Mouse (Mus musculus) heart, embryonic 10.5 days (tissue): ENCODE results near the gene Rapsn. TPM values are rescaled to one million over a fixed set of nuclear protein-coding genes. Genes with fewer than 3 reads are reported as not detected.
A peak's percentile ranks its signal among the peaks of the same experiment; 100 is the strongest.
"Not testable (repeated sequence)": the region's sequence is repeated elsewhere in the genome, so short reads cannot be mapped to it uniquely, and the experiment has no call there.

Experiments
- DNase-seq: peaks from one replicate; pipeline ENCODE4 v3.0.0-alpha.2; 2017; ENCODE audit warnings: low spot score
- H3K27ac ChIP-seq: fragments of 300-500 bp; sonication (generic); 2 replicates; pipeline ENCODE4 v1.5.1; 2016; ENCODE audit warnings: mild to moderate bottlenecking
- H3K27me3 ChIP-seq: fragments of 300-500 bp; sonication (generic); 2 replicates; pipeline ENCODE4 v1.6.1; 2016; ENCODE audit warnings: mild to moderate bottlenecking; ENCODE audit not compliant: poor library complexity, insufficient read depth, severe bottlenecking
- H3K36me3 ChIP-seq: fragments of 300-500 bp; sonication (generic); 2 replicates; pipeline ENCODE4 v1.6.1; 2016; ENCODE audit warnings: mild to moderate bottlenecking, moderate library complexity
- H3K4me1 ChIP-seq: fragments of 300-500 bp; sonication (generic); 2 replicates; pipeline ENCODE4 v1.6.1; 2016; ENCODE audit warnings: mild to moderate bottlenecking
- H3K4me3 ChIP-seq: fragments of 300-500 bp; sonication (generic); 2 replicates; pipeline ENCODE4 v1.5.1; 2016; ENCODE audit warnings: mild to moderate bottlenecking, moderate library complexity
- H3K9me3 ChIP-seq: fragments of 300-500 bp; sonication (generic); 2 replicates; pipeline ENCODE4 v1.6.1; 2016; ENCODE audit warnings: mild to moderate bottlenecking, moderate library complexity
- WGBS: fragments of 180-500 bp; shearing (Covaris S2); methylation state at CpG from one replicate; pipeline ENCODE4 v1.1.7; 2016; 5-methylcytosine and 5-hydroxymethylcytosine counted together
- polyA plus RNA-seq: library from polyadenylated mRNA; unstranded; fragments of >200 nt; fragmentation: Nextera tagmentation; extraction: Ambion mirVana; gene quantifications from 2 replicates; pipeline ENCODE4 v1.2.1, GENCODE M21; 2016

Gene Rapsn
- polyA plus RNA-seq = 6.6 and 13.8 TPM in 2 replicates

- no peaks in the 10 kb centered on the region for H3K9me3 ChIP-seq
- peaks cover 18% of the 10 kb centered on the region for H3K4me1 ChIP-seq
- 54% methylated on average over 9 of the region's 9 CpGs for WGBS
- peak within 1 kb of the TSS; percentile 78 for H3K27ac ChIP-seq
- H3K36me3 ChIP-seq = no peaks in the 10 kb centered on the region
- no peaks in the 10 kb centered on the region for H3K27me3 ChIP-seq
- DNase-seq = no peak
- no peak within 1 kb of the TSS for H3K4me3 ChIP-seq
Measured at GRCm38 (mm10) chr2:91035385-91035784, at the start of gene Rapsn. TSS of gene Rapsn (plus strand) at chr2:91035620.

- Histone ChIP-seq H3K27ac (no peak overlapping the region), H3K4me1 (peaks cover 7% of the 10 kb centered on the region; the same call in 1 of the 2 replicates), H3K9me3 (no peaks in the 10 kb centered on the region), H3K27me3 (no peaks in the 10 kb centered on the region), H3K36me3 (0 out of 2 replicates have a peak, but pooled peaks cover 3% of the 10 kb centered on the region), H3K4me3 (no peak overlapping the region)
- DNase-seq = no peak
- WGBS = 90% methylated on average over 3 of the region's 3 CpGs
Measured at GRCm38 (mm10) chr2:90986055-90986454, 49.4 kb upstream of the Rapsn start.

GRCm38 (mm10) chr2:91008536-91008935, 26.9 kb upstream of the Rapsn start:
- Histone ChIP-seq H3K27ac (no peak overlapping the region), H3K4me1 (no peaks in the 10 kb centered on the region), H3K27me3 (no peaks in the 10 kb centered on the region), H3K4me3 (no peak overlapping the region), H3K9me3 (no peaks in the 10 kb centered on the region), H3K36me3 (peaks cover 97% of the 10 kb centered on the region)
- 98% methylated on average over 8 of the region's 8 CpGs for WGBS
- DNase-seq = no peak

GRCm38 (mm10) chr2:91013881-91014280, 21.5 kb upstream of the Rapsn start:
- DNase-seq = no peak
- H3K36me3 ChIP-seq = peaks cover 88% of the 10 kb centered on the region
- H3K27ac ChIP-seq = no peak overlapping the region
- no peak overlapping the region for H3K4me3 ChIP-seq
- H3K9me3 ChIP-seq = no peaks in the 10 kb centered on the region
- 90% methylated on average over 2 of the region's 2 CpGs for WGBS
- H3K27me3 ChIP-seq = no peaks in the 10 kb centered on the region
- H3K4me1 ChIP-seq = no peaks in the 10 kb centered on the region

GRCm38 (mm10) chr2:91015386-91015785, 20.0 kb upstream of the Rapsn start:
- H3K36me3 ChIP-seq = peaks cover 86% of the 10 kb centered on the region
- H3K27me3 ChIP-seq = no peaks in the 10 kb centered on the region
- H3K27ac ChIP-seq = no peak overlapping the region
- WGBS = 85% methylated on average over 4 of the region's 4 CpGs
- no peaks in the 10 kb centered on the region for H3K9me3 ChIP-seq
- H3K4me1 ChIP-seq = no peaks in the 10 kb centered on the region
- H3K4me3 ChIP-seq = no peak overlapping the region
- no peak for DNase-seq

- peak; percentile 51 for DNase-seq
- Histone ChIP-seq H3K4me3 (no peak overlapping the region), H3K27me3 (no peaks in the 10 kb centered on the region), H3K4me1 (peaks cover 3% of the 10 kb centered on the region; the same call in 1 of the 2 replicates), H3K36me3 (peaks cover 68% of the 10 kb centered on the region), H3K27ac (no peak overlapping the region), H3K9me3 (no peaks in the 10 kb centered on the region)
- WGBS = 90% methylated on average over 8 of the region's 8 CpGs
Measured at GRCm38 (mm10) chr2:91018061-91018788, 17.2 kb upstream of the Rapsn start.

GRCm38 (mm10) chr2:91019911-91020310, 15.5 kb upstream of the Rapsn start:
- peak; percentile 62 for DNase-seq
- Histone ChIP-seq H3K27me3 (no peaks in the 10 kb centered on the region), H3K4me3 (no peak overlapping the region), H3K36me3 (peaks cover 51% of the 10 kb centered on the region), H3K9me3 (no peaks in the 10 kb centered on the region), H3K27ac (no peak overlapping the region), H3K4me1 (peaks cover 6% of the 10 kb centered on the region; the same call in 1 of the 2 replicates)
- 87% methylated on average over 3 of the region's 3 CpGs for WGBS

- H3K27me3 ChIP-seq, H3K4me1 ChIP-seq, H3K27ac ChIP-seq, H3K4me3 ChIP-seq, H3K9me3 ChIP-seq: not testable (repeated sequence)
- peaks cover 33% of the 10 kb centered on the region for H3K36me3 ChIP-seq
- WGBS = 91% methylated on average over 7 of the region's 7 CpGs
- peak; percentile 64 for DNase-seq
Measured at GRCm38 (mm10) chr2:91022266-91022665, 13.2 kb upstream of the Rapsn start.

GRCm38 (mm10) chr2:91023131-91023530, 12.3 kb upstream of the Rapsn start:
- 56% methylated on average over 2 of the region's 2 CpGs for WGBS
- Histone ChIP-seq H3K36me3 (peaks cover 26% of the 10 kb centered on the region), H3K27ac (no peak overlapping the region)

GRCm38 (mm10) chr2:91023956-91024355, 11.5 kb upstream of the Rapsn start:
- Histone ChIP-seq H3K9me3 (no peaks in the 10 kb centered on the region), H3K27me3 (no peaks in the 10 kb centered on the region), H3K4me1 (peaks cover 6% of the 10 kb centered on the region; the same call in 1 of the 2 replicates), H3K4me3 (no peak overlapping the region), H3K36me3 (peaks cover 22% of the 10 kb centered on the region), H3K27ac (no peak overlapping the region)
- WGBS = 84% methylated on average over 1 of the region's 1 CpGs
- peak; percentile 75 for DNase-seq

More at GRCm38 (mm10) chr2:91023131-91023530, 12.3 kb upstream of the Rapsn start:
- DNase-seq = peak; percentile 36
- H3K4me1 ChIP-seq = peaks cover 6% of the 10 kb centered on the region; the same call in 1 of the 2 replicates
- no peaks in the 10 kb centered on the region for H3K27me3 ChIP-seq
- H3K4me3 ChIP-seq = no peak overlapping the region
- no peaks in the 10 kb centered on the region for H3K9me3 ChIP-seq

- H3K27me3 ChIP-seq = no peaks in the 10 kb centered on the region
- no peak overlapping the region for H3K27ac ChIP-seq
- no peak for DNase-seq
- peaks cover 6% of the 10 kb centered on the region; the same call in 1 of the 2 replicates for H3K4me1 ChIP-seq
- H3K36me3 ChIP-seq = peaks cover 12% of the 10 kb centered on the region
- no peak overlapping the region for H3K4me3 ChIP-seq
- WGBS = 98% methylated on average over 1 of the region's 1 CpGs
- H3K9me3 ChIP-seq = no peaks in the 10 kb centered on the region
Measured at GRCm38 (mm10) chr2:91025081-91025516, 10.3 kb upstream of the Rapsn start.

GRCm38 (mm10) chr2:91026491-91026890, 8.9 kb upstream of the Rapsn start:
- Histone ChIP-seq H3K27ac (no peak overlapping the region), H3K36me3 (peaks cover 2% of the 10 kb centered on the region; the same call in 1 of the 2 replicates), H3K9me3 (no peaks in the 10 kb centered on the region), H3K4me1 (peaks cover 6% of the 10 kb centered on the region; the same call in 1 of the 2 replicates), H3K27me3 (no peaks in the 10 kb centered on the region), H3K4me3 (no peak overlapping the region)
- no peak for DNase-seq
- WGBS = 79% methylated on average over 1 of the region's 1 CpGs

- peak overlapping the region; percentile 56; the same call in 1 of the 2 replicates for H3K27ac ChIP-seq
- no peak for DNase-seq
- 81% methylated on average over 9 of the region's 9 CpGs for WGBS
- H3K27me3 ChIP-seq = no peaks in the 10 kb centered on the region
- H3K4me1 ChIP-seq = peaks cover 10% of the 10 kb centered on the region; the same call in 1 of the 2 replicates
- H3K4me3 ChIP-seq = no peak overlapping the region
- H3K36me3 ChIP-seq = no peaks in the 10 kb centered on the region; the same call in 1 of the 2 replicates
- H3K9me3 ChIP-seq = no peaks in the 10 kb centered on the region
Measured at GRCm38 (mm10) chr2:91027391-91028214, 7.8 kb upstream of the Rapsn start.
